Mouse (Mus musculus) layer of hippocampus, adult 18-20 months (tissue): ENCODE measurements around the gene Olfr1371. TPM values are rescaled to one million over a fixed set of nuclear protein-coding genes. Genes with fewer than 3 reads are reported as not detected.

Experiments used
- DNase-seq, 2 experiments: peaks; one replicate each; pipeline ENCODE4 v3.0.0; 2022; ENCODE audit warnings: low spot score in 2 of 2
- long read RNA-seq: library from polyadenylated mRNA; stranded (forward); transcript quantifications from one replicate; pipeline ENCODE4 v2.0.0, GENCODE M21; 2021
- total RNA-seq, 2 experiments: library from RNA; stranded (reverse); gene quantifications; 2 replicates each; pipeline ENCODE4 v1.2.3; 2021

The Olfr1371 gene
- not detected for total RNA-seq
- long read RNA-seq = 0 reads

DNA sequence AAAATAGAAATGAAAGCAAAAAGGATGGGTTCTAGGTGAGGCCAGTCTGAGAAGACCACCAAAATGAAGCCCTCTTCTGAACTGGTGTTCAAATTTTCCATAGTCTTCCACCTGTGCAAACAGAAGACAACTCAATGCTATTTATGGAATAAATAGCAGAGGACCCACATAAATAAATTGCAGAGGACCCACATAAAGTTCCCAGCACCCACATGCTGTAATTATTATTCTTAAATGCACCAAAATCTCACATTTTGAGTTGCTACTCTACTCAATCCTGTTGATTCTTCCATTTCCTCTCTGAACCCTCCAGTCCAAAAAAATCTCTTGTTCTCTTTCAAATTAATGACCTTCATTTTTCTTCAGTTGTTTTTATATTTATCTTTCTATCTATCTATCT lies at the start of gene Olfr1371:
TSS of gene Olfr1371 (minus strand) at position 101 of the 400 bp plus-strand sequence.
- DNase-seq = no peak

DNA sequence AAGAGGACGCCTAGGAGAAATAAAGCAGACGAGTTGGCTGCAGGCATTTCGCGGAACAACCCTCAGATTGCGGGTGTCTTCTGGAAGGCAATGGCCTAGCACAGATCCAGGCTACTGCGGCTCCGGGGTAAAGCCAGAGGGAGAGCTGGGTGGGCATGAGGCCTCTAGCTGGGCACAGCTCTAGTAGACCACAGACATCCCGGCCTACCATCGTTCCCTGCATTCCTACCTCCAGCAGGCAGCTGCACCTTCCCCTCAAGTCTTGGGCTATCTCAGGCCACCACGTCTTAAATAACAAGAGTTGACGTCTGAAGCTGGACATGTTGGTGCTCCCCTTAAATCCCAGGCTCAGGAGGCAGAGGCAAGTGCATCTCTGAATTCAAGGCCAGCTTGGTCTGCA lies 48.6 kb upstream of the Olfr1371 start:
- no peak for DNase-seq

DNA sequence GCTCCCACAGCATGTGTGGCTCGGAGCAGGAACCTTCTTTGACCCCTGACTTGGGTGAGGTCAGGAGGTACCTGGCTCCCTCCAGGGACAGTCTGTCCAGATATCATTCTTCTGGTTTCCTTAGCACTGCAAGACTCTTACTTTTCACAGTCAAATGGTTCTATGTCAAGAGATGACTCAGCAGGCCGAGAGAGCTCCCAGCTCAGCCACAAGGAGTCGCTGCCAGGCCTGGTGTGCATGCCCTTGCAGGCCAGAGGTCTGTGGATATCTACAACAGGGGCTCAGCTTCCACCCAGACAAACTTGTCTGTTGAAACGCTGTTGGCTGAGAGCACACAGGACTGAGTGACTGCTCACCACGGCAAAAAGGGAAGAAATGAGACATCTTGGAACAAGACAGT lies 48.1 kb upstream of the Olfr1371 start:
- DNase-seq = no peak

DNA sequence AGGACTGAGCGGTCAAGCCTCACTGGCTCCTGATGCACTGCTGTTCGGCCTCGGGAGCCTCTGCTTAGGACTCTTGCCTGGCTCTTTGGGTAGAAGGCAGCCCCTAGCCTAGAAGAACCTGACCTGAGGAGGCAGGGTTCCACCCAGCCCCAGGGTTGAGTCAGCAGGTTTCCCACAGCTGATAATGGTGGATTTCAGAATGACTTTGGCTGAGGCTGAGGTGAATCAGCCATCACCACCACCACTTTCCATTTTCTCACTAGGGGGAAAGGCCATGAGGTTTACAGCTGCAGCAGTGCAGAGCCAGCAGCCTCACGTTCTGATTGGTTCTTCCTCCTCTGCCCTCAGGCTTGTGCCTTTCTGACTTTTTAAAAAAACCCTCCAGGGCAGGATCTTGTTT lies 47.1 kb upstream of the Olfr1371 start:
- no peak for DNase-seq

DNA sequence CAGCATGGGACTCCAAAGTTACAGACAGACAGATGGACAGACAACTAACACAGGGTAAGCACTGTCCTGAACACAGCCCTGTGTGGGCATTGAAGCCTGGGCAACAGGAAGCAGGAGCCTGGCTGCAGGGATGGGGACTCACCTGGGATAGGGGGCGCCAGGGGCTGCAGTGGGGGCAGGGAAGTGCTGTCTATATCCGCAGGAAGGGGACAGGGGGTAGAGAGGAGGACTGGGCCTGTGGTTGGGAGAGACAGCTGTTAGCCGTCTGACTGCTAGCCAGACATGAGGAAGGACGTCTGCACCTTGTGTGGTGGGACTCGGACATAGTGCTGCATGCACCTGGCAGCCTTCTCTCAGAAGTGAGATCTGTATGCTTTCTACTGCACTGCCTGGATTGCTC lies 44.9 kb upstream of the Olfr1371 start:
- no peak for DNase-seq

DNA sequence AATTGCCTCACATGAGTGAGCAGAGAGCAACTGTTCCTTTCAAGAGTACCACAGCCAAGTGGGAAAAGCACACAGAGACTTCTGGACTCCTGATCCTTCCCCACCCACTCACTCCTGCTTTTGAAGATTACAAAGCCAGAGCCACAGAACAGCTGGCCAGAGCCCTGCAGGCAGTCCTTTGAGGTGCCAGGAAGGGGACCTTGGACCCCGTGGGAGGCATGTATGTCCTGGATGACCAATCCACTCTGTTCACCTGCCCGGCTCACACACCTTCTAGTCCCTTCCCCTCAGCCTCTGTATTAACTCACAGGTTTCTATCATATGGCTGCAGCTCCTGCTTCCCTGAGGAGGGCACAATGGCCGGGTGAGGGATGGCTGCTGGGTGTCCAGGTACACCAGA lies 43.6 kb upstream of the Olfr1371 start:
- DNase-seq = no peak

DNA sequence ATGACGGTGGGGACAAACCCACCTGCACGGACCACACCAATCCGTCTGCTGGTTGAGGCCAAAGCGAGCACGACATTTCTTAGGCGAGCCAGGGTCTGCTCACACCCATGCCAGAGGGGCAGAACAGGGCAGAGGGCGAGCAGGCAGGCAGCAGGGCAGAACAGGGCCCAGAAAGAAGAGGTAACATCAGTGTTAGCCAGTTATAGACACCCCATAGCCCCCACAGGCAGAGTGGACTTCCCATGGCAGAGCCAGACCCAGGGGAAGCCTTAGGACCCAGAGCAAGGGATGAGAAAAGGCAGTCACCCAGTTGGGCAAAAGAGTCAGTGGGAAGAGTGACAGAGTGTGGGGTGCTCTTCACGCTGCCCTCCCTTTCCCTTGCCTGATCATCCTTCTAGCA lies 41.3 kb upstream of the Olfr1371 start:
- DNase-seq = no peak

DNA sequence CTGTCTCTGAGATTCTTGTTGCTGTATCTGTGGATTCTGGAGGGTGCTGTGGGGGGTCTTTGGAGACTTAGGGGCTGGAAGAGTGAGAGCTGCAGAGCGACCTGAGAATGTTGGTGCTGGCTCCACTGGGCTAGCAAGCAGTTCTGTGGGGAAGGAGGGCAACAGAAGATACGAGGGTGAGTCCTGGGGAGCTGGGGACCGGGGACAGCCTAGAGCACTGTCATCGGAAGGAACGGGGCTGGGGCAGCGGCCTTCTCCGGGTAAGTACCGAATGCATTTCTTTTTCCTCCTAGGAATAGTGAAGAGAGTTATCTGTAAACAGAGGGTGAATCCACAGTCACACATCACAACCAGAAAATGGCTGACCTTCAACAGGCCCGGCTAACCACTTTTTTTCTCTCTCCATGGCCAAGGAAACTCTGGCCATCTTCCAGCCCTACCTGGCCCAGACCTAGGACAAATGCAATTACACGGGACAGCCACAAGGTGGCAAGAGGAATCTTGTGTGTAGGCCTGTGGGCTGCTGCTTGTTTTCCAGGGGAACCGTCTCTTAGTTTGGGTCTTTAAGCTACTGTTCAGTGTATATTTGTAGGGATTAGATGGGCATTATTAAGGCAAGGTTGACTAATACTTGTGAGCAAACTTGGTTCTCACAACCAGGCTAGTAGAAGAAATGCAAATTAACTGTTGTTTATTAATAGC lies 40.0 kb upstream of the Olfr1371 start:
- DNase-seq = peak; percentile 28 to 58

DNA sequence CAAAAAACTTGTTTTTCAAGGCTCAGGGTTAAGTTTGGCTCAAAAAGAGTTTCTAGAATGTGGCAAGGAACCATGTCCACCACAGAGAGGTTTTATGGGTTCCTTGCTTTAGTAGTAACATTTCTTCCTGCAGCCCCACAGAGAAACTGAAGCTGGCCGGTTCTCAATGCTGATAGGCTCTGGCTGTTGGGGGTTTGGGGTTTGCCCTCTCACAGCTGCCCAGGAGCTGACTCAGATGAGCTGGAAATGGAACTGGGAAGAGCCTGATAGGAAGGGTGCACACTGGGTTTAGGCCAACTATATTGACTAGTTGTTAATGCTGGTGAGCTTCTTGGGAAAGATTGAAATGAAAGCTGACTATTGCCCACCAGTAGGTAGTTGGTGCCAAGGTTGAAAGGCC lies 38.9 kb upstream of the Olfr1371 start:
- no peak for DNase-seq

DNA sequence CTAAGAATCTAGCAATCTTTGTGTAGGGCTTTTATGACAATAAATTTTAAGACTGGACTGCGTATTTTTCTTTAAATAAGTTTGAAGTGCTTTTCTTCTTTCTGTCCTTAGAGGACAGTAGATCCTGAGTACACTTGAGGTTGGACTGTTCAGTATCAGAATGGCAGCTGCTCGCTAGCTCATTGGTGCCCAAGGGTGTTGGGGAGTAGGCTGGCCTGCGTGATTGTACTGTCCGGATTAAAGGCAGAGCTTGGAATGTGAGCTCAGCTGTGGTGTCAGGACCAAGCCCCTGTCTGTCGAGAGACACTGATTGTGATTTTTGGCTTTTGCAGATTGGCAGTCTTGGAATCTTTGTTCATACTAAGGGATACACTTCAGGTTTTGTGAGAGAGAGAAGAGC lies 38.0 kb upstream of the Olfr1371 start:
- no peak for DNase-seq

DNA sequence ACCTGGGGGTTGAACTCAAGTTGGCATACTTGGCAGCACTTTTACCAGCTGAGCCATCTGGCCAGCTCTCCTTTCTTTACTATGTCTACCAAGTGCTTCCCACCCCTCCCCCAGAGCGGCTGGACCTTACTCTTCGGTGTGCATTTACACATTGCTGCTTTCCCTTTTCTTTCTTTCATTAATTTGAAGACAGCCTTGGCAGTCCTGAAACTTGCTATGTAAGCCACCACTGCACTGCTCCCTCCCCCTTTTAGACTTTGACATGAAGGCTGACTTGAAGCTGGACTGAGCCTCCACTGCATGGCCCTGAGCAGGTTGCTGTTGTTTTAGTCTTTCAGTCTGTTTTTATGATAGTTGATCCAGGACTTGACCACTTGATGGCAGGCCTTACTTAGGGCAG lies 35.7 kb upstream of the Olfr1371 start:
- DNase-seq = no peak

DNA sequence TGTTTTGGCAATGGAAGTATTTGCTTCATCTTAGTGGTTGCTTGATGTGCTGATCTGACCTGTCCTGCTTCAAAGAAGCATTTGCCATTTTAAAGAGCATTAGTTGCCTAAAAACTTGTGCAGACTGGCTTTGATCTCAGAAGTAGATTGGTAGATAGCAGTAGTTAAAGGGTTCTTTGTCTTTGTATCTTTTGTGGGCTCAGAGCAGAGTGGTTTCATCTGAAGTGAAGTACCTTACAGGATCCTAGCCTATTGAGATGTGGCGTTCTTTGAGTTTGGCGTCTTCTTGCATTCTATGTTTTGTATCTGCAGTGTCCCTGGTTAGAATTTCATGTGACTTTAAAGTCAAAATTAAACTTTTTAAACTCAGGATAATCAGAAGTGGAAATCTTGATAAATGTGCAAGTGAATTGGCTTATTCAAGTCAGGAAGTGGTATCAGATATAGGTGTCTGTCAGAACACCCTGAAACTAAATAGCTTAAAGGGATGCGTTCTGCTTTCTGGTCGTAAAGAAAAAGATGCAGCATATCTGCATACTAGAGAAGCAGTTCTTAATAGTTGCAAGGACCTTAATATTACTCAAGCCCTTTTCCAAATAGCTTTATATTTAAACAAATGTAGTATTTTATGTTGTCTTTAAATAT lies 27.2 kb upstream of the Olfr1371 start:
- no peak for DNase-seq

DNA sequence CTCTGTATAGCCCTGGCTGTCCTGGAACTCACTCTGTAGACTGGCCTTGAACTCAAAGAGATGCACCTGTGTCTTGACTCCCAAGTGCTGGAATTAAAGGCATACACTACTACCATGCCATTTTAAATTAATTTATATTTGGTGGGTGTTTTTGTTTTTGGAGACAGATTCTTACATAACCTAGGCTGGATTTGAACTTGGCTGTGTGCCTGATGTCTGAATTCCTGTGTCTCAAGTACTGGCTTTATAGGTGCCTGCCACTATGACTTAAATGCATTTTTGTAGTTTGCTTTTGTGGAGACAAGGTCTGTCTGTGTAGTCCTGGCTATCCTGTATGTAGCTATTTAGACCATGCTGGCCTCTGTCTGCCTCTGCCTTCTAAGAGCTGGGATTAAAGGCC lies 20.7 kb upstream of the Olfr1371 start:
- DNase-seq = no peak

DNA sequence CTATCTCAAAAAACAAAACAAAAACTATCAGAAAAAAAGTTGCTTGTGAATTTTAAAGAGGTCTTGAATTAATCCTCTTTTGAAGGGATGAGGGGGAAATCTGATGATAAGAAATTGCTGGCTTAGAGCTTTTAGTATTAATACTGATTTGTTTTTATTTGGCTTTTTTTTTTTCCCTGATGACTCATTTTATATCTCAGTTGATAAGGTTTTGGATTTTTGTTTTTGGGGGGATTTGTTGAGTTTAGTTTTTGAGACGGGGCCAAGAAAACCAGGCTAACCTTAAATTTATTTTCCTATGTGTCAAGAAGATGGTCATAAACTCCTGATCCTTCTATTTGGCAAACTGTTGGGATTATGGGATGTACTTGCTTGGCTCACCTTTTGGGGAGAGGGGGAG lies 20.1 kb upstream of the Olfr1371 start:
- no peak for DNase-seq

DNA sequence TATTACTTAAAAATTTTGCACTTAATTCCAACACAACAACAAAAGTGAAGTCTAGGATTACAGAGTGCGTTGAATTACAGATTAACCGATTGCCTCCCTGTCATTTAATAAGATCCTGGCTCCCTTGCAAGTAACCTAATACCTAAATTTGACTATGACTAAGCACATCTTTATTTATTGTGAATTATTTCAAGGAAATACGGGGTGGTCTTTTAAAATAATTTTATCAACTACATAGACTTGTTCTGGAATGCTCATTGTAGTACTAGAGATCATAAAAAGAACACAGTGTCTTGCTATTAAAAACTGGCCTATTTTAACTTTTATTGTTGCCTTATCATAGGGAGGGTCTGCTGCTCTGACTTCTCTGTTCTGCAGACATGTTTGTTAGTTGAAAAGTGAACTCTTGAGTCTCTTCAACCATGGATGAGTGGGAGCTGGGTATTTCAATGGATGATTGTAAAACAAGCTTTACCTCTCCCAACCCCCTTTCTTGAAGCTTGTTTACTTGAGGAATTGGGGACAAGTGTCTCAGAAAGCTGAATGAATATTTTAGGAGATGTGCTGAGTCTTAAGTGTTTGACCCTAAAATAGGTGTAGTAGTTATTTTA lies 19.4 kb upstream of the Olfr1371 start:
- DNase-seq = no peak

DNA sequence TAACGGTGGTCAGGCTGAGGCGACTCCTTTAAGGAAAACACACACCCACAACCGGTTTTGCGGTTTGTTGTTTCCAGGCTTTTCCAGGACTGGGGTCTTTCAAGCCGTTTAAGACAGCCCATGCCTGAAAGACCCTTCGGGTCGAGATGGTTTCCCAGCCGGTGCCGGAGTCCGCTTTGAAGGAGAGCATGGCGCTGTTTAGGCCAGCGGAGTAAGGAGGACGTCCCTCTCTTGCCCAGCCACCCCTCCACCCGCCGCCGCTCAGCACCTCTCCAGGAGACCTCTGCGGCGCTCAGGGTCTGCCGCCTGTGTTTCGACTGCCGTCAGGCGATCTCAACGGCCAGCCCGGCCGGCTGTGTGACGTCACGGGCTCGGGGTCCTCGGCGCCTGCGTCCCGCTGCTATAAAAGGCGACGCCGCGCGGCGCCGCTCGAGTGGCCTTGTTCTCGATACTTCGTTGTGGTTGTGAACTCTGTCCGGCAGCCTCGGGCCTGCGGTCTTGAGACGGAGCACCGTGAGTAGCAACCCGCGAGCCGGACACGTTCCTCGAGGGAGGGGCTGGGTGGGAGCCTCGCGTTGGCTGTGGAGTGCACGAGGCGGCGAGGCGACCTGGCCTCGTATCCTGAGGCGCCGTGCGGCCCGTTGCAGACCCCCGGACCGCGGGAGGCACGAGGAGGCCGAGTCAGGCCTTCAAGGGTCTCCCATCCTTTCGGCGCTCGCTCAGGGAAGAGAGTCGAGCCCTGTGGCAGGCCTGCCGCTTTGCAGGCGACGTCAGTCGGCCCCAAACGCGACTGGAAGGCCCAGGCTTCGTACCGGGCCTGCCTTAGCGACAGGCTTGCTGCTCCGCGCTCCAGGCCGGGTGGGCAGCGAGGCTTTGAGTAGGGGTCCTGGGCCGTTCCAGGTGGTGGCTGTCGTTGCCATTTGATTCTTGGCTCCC lies 18.1 kb upstream of the Olfr1371 start, which contains the start of gene Skp1a:
TSS of gene Skp1a (plus strand) at position 390 of the 936 bp plus-strand sequence.
- peak; percentile 84 to 95 for DNase-seq

DNA sequence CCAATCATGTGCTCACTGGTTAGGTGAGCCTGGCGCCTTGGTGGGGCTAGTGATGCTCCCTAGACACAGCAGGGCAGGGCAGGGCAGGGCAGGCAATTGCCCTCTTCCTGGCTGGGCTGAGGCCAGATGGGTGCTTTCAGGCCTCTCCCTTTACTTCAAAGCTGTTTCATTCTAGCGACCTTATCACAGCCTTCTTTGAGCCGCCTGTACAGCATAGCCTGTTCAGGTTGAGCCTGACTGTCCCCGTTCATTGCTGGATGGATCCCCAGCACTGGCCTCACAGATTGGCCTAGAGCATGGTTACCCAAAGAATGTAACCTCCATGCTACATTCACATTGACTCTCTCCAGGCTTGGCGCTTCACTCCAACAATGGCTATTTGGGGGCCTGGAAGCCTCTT lies 16.9 kb upstream of the Olfr1371 start:
- DNase-seq = no peak

DNA sequence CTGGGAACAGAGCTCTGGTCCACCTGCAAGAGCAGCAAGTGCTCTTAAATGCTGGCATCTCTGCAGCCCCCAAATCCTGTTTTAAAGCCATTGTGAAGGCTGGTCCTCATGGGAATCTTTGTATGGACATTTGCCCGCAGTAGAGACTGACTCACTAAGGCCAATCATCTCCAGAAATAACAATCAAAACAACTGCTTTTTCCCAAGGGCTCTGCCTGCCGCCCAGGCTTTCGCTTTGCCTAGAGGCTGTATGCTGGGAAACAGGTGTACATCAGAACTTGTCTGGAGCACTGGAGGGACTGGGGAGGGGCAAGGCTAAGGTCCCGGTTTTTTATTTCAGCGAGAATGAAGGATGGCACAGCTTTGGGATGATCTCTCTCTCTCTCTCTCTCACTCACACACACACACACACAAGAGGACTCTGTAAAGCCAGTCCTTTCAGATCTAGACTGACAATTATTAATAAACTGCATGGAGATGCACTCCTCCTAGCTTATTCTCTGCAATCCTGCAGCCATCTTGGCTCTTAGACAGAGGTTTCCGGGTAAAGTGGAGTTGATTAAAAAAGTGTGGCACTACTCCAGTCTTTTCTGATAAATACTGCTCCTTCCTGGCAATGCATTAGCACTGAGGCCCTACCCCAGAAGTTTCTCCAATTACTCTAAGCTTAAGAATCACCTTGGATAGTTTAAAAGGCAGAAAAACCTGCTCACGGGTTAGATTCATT lies 15.1 kb upstream of the Olfr1371 start:
- DNase-seq = no peak

DNA sequence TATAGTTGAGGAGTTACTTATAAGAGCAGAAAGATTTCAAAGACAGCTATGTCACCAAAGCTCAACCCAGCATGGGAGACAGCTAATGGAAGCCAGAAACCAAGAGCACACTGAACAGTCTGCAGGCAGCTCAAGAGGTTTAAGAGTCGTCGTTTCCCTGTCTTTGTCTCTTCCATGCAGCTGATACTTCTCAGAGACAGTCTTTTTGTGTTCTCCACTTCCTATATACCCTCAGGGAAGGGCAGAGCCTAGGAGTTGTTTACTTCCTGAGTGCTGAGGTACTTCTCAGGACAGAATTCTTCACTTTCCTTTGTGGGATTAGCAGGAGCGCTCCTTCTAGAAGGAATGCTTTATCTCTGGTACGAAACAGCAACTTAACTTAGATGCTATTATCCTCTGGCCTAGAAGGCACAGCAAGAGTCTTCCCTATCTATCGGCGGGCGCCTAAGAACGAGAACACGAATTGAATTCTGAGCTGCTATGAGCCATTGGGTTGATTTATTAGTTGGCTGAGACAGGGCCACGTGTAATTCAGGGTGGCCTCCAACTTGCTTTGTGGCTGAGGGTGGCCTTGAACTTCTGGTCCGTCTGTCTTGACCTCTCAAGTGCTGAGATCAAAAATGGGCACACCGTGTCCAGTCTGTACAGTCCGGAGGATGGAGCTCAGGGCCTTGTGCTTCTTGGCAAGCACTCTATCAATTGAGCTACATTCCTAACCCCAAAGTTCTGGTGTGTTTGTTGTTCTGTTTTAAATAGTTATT lies 13.9 kb upstream of the Olfr1371 start:
- DNase-seq = no peak

DNA sequence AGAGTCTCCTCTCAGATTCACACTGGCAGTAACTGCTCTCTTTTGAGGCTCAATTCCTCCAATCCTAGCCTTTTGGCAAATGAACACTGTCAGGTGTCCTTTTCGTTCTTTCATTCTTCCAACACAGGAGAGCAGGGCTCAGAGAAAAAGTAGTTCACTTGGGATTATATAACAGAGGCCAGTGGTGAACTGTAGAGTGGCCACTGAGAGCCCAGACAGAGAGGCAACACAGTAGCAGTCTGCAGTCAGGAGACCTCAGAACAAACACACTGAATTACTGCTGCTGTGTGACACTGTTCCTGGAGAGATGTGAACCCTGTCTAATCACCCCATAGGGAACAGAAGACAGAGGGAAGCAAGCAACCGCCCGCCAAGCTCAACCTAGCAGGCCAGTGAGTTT lies 13.3 kb upstream of the Olfr1371 start:
- no peak for DNase-seq
